Mouse (Mus musculus) embryonic facial prominence, embryonic 13.5 days (tissue): ENCODE measurements around the gene Slc2a2. TPM values are rescaled to one million over a fixed set of nuclear protein-coding genes. Genes with fewer than 3 reads are reported as not detected.

ENCODE experiments used
- ATAC-seq: fragments of 200-750 bp; cut with Nextera tagmentation; 2 replicates; pipeline ENCODE4 v1.8.0; 2017; ENCODE audit warnings: low read depth; ENCODE audit not compliant: insufficient number of reproducible peaks, insufficient read depth, low FRiP score, low TSS enrichment
- H3K27ac ChIP-seq: fragments of 300-500 bp; sonication (generic); 2 replicates; pipeline ENCODE4 v1.5.1; 2015; ENCODE audit warnings: moderate library complexity, mild to moderate bottlenecking, inconsistent platforms
- H3K27me3 ChIP-seq: fragments of 300-500 bp; sonication (generic); 2 replicates; pipeline ENCODE4 v1.6.1; 2015; ENCODE audit warnings: mild to moderate bottlenecking, inconsistent platforms
- H3K36me3 ChIP-seq: fragments of 300-500 bp; sonication (generic); 2 replicates; pipeline ENCODE4 v1.6.1; 2015; ENCODE audit warnings: mild to moderate bottlenecking, inconsistent platforms
- H3K4me1 ChIP-seq: fragments of 300-500 bp; sonication (generic); 2 replicates; pipeline ENCODE4 v1.6.1; 2015; ENCODE audit warnings: inconsistent platforms
- H3K4me2 ChIP-seq: fragments of 300-500 bp; sonication (generic); 2 replicates; pipeline ENCODE4 v1.6.1; 2015; ENCODE audit warnings: moderate library complexity, mild to moderate bottlenecking, inconsistent platforms
- H3K4me3 ChIP-seq: fragments of 300-500 bp; sonication (generic); 2 replicates; pipeline ENCODE4 v1.5.1; 2015; ENCODE audit warnings: mild to moderate bottlenecking, inconsistent platforms
- H3K9ac ChIP-seq: fragments of 300-500 bp; sonication (generic); 2 replicates; pipeline ENCODE4 v1.6.1; 2015; ENCODE audit warnings: mild to moderate bottlenecking, inconsistent platforms
- H3K9me3 ChIP-seq: fragments of 300-500 bp; sonication (generic); 2 replicates; pipeline ENCODE4 v1.6.1; 2016; ENCODE audit warnings: inconsistent platforms
- WGBS: fragments of 180-500 bp; shearing (Covaris S2); methylation state at CpG from one replicate; pipeline ENCODE4 v1.1.7; 2015; ENCODE audit warnings: mixed read lengths; 5-methylcytosine and 5-hydroxymethylcytosine counted together
- polyA plus RNA-seq: library from polyadenylated mRNA; unstranded; fragments of >200 nt; fragmentation: Nextera tagmentation; extraction: Ambion mirVana; gene quantifications from 2 replicates; pipeline ENCODE4 v1.2.1, GENCODE M21; 2015

Slc2a2 gene
- polyA plus RNA-seq, 1 experiment from 2014 or later: 0.07 TPM

DNA sequence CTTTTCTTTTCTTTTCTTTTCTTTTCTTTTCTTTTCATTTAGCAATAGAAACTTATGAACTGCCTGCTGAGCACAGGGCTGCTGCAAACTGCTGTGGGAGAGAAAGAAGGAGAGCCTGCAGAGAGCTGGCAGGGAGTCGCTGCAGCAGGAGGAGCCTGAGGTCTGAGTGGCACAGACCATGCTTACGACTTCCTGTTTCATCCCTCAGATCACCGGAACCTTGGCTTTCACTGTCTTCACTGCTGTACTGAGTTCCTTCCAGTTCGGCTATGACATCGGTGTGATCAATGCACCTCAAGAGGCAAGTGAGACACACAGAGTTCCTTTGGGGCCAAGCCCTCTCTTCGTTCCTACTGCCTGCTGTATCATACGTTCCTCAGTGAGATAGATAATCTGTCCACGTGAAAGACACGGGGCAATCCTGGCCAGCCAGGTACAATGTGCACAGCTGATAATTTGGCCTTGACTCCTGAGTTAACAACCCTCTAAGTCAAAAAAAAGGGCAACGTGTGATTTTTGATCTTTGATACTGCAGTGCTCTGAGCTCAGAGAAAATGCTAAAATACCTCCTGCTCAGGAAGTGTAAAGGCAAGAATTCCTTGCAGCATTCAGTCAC lies 7.9 kb downstream of the Slc2a2 start:
- no peak overlapping the region for H3K4me2 ChIP-seq
- H3K27ac ChIP-seq: no peak overlapping the region
- 65% methylated on average over 10 of the region's 10 CpGs for WGBS
- ATAC-seq: no peak
- H3K9me3 ChIP-seq: no peaks in the 10 kb centered on the region
- no peaks in the 10 kb centered on the region for H3K36me3 ChIP-seq
- no peak overlapping the region for H3K4me3 ChIP-seq
- H3K9ac ChIP-seq: no peak overlapping the region
- no peaks in the 10 kb centered on the region for H3K4me1 ChIP-seq
- no peaks in the 10 kb centered on the region for H3K27me3 ChIP-seq

DNA sequence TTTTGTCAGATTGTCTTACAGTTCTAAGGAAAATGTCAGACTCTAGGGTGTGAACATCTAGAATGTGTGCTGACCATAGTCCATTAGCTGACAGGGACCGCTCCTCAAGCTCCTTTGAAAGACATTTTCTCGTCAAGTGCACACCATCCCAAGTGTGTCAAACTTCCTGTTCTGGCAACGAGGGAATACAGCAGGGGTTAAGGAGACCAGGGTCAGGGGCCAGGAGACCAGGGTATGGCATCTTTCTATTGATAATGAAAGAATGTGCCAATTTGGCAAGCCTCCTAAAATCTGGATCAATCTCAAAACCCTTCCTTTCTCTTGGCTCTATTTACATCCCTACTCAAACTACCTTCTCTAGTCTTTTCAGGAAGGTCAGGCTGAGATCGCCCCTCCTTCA lies 9.0 kb downstream of the Slc2a2 start:
- ATAC-seq: no peak
- H3K9me3 ChIP-seq: no peaks in the 10 kb centered on the region
- H3K27ac ChIP-seq: no peak overlapping the region
- WGBS: 78% methylated on average over 4 of the region's 4 CpGs
- H3K9ac ChIP-seq: no peak overlapping the region
- no peak overlapping the region for H3K4me2 ChIP-seq
- H3K4me1 ChIP-seq: no peaks in the 10 kb centered on the region
- H3K36me3 ChIP-seq: no peaks in the 10 kb centered on the region
- no peaks in the 10 kb centered on the region for H3K27me3 ChIP-seq
- no peak overlapping the region for H3K4me3 ChIP-seq

DNA sequence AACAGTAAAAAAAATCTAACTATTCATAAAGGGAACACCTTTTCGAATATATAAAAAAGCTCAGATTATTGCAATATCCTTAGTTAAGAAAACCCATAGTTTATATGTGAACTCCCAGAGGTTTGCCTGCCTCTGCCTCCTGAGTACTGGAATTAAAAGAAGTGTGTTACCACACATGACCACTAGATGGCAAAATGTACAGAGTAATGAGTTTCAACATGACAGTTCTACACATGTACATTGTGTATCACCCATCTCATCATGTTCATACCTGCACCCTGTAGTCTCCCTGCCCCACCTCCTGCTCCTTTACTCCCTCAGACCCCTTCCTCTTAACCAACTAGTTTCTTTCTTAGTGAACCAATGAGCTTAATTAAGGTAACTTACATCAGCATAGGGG lies 12.0 kb downstream of the Slc2a2 start:
- 77% methylated on average over 1 of the region's 1 CpGs for WGBS
- H3K9ac ChIP-seq: no peak overlapping the region
- no peak overlapping the region for H3K4me3 ChIP-seq
- H3K27me3 ChIP-seq: no peaks in the 10 kb centered on the region
- ATAC-seq: no peak
- no peaks in the 10 kb centered on the region for H3K36me3 ChIP-seq
- H3K9me3 ChIP-seq: no peaks in the 10 kb centered on the region
- no peaks in the 10 kb centered on the region for H3K4me1 ChIP-seq
- H3K27ac ChIP-seq: no peak overlapping the region
- H3K4me2 ChIP-seq: no peak overlapping the region

DNA sequence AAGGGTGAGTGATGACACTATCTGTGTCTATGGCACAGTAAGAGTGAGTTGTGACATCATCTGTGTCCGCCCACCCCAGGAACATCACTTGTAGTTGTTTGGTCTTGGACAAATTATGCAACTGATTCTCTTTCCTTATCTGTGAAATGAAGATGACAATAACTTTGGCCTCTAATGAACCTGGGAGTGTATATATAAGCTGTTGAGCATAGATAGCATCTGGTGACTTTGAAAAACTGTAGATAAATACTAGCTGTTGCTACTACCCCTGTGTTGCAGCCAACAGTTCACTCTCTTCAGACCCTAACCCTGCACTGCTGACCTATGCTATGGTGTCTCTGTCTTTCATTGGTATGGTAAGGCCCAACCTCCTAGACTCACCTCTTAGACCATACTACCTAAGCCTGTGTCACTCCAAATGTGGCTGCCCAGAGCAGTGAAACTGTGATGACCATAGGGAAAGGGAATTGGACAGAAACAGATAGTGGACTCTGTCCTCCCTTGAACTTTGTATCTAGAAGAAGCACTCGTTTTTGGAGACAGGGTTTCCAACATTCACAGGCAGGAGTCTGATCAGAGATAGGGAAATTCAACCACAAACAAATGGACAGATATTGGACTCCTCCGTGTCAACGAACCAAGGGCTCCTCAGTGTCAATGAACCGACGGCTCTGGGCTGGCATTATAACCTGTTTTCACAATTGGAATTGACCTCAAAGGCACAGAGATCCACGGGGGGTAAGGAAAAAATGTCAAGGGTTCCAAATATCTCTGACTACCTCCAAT lies 16.4 kb downstream of the Slc2a2 start:
- H3K27ac ChIP-seq: no peak overlapping the region
- 71% methylated on average over 7 of the region's 7 CpGs for WGBS
- no peak overlapping the region for H3K4me3 ChIP-seq
- no peaks in the 10 kb centered on the region for H3K36me3 ChIP-seq
- ATAC-seq: no peak
- no peak overlapping the region for H3K9ac ChIP-seq
- H3K4me1 ChIP-seq: no peaks in the 10 kb centered on the region
- H3K4me2 ChIP-seq: no peak overlapping the region
- H3K27me3 ChIP-seq: no peaks in the 10 kb centered on the region
- H3K9me3 ChIP-seq: no peaks in the 10 kb centered on the region

DNA sequence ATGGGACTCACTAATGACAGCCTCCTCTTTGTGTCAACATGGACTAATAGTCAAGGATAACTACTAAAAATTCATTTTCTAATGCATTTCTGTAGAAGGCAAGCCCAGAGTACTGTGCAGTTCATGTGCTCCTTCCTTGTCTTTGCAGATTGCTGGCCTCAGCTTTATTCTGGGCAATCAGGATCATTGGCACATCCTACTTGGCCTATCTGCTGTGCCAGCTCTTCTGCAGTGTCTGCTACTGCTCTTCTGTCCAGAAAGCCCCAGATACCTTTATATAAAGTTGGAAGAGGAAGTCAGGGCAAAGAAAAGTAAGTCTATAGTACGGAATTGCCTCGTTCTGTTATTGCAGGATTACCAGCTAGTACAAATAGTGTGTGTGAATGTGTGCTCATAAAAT lies 20.8 kb downstream of the Slc2a2 start:
- no peak for ATAC-seq
- Histone ChIP-seq H3K36me3 (no peaks in the 10 kb centered on the region), H3K9me3 (no peaks in the 10 kb centered on the region), H3K9ac (no peak overlapping the region), H3K27ac (no peak overlapping the region), H3K4me2 (no peak overlapping the region), H3K27me3 (no peaks in the 10 kb centered on the region), H3K4me1 (no peaks in the 10 kb centered on the region), H3K4me3 (no peak overlapping the region)
- 91% methylated on average over 2 of the region's 2 CpGs for WGBS

DNA sequence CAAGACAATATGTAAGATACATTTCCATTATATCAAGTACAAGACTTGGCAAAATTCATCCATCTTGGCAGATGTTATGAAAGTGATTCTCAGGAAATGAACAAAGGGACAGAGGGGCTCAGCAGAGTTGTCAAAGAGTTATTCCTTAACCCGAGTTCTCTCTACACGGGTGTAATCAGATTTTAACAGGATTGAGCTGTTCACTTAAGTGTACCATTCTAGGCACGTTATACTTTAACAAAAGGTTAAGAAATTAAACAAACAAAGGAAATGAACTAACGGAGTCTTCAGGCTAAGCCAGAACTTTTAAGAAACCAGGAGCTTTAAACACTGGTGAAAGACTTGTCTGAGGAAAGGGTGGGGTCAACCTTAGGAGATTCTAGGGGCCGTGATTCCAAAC lies 23.5 kb downstream of the Slc2a2 start:
- Histone ChIP-seq H3K9ac (no peak overlapping the region), H3K9me3 (no peaks in the 10 kb centered on the region), H3K4me1 (no peaks in the 10 kb centered on the region), H3K27me3 (no peaks in the 10 kb centered on the region), H3K4me3 (no peak overlapping the region), H3K4me2 (no peak overlapping the region), H3K36me3 (no peaks in the 10 kb centered on the region), H3K27ac (no peak overlapping the region)
- no peak for ATAC-seq
- 67% methylated on average over 5 of the region's 5 CpGs for WGBS

DNA sequence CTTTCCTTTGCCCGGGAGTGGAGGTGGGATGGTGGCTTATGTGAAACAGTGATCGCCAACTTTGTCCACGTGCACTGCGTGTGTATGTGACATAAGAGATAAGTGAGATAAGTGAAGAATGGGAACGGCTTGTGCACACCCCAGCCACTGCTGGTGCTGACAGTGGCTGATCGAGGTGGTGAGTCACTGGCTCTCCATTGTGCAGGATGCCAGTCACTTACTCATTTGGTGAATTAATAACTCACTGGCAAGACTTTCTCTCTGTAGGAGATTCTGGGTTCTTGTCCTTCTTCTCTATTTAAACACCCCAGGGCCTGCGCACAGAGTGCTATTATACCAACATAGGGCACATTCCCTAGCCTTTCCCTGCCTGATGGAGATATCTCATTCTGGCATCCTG lies 24.1 kb downstream of the Slc2a2 start:
- Histone ChIP-seq H3K27ac (no peak overlapping the region), H3K4me3 (no peak overlapping the region), H3K9ac (no peak overlapping the region), H3K27me3 (no peaks in the 10 kb centered on the region), H3K36me3 (no peaks in the 10 kb centered on the region), H3K4me1 (no peaks in the 10 kb centered on the region), H3K9me3 (no peaks in the 10 kb centered on the region), H3K4me2 (no peak overlapping the region)
- no peak for ATAC-seq
- WGBS: 90% methylated on average over 7 of the region's 7 CpGs

DNA sequence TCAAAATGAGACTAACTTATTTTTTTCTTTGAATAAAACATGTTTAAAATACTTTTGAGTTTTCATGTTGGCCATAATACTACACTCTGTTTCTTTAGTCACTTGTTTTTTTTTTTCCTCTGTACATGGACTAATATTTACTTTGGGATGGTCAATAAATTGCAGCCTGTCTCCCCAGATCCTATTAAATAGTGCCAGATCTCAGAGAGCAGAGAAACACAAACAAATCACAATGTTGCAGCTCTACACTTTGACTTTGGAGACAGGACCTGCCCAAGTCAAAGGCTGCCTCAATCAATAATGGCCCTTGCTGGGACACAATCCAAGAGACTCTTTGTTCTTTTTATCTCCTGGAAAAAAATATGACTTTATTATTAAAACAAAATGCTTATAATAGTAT lies 24.8 kb downstream of the Slc2a2 start:
- Histone ChIP-seq H3K27ac (no peak overlapping the region), H3K36me3 (no peaks in the 10 kb centered on the region), H3K4me3 (no peak overlapping the region), H3K4me2 (no peak overlapping the region), H3K9me3 (no peaks in the 10 kb centered on the region), H3K27me3 (no peaks in the 10 kb centered on the region), H3K9ac (no peak overlapping the region), H3K4me1 (no peaks in the 10 kb centered on the region)
- no peak for ATAC-seq

DNA sequence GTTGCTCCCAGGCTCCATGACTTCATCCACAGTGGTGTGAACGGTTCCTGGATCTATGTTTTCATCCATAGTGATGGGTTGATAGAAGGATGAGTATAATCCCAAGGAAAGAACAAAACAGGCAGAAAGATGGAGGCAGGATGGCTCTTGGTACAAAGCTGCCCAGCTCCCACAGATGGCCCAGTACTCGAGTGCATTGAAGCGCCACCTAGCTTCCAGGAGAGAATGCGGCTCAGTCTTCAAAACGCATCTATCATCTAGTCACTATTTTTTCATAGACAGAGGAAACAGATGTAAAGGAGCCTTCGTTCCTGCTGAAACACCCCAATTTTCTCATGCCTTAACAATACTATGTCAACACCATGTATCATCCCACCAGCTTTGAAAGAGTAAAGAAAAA lies 25.8 kb downstream of the Slc2a2 start:
- Histone ChIP-seq H3K4me2 (no peak overlapping the region), H3K36me3 (no peaks in the 10 kb centered on the region), H3K9me3 (no peaks in the 10 kb centered on the region), H3K27me3 (no peaks in the 10 kb centered on the region), H3K9ac (no peak overlapping the region), H3K4me1 (no peaks in the 10 kb centered on the region), H3K4me3 (no peak overlapping the region), H3K27ac (no peak overlapping the region)
- no peak for ATAC-seq
- WGBS: 69% methylated on average over 6 of the region's 6 CpGs

DNA sequence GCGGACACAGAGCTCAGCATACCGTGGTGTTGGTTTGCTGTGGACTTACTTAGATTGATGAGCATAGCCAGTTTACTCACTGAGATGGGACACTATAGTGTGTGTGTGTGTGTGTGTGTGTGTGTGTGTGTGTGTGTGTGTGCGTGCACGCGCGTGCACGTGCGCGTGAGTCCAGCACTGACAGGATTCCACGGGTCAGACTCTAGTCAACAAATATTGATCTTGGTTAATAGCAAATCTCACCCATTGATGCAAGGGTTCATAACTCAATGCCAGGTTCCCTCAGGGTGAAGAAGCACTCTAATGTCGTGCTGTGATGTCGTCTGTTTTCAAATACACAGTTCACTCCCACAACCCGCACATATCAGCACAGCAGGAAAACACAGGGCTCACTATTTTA lies 27.5 kb downstream of the Slc2a2 start:
- no peak for ATAC-seq
- 91% methylated on average over 13 of the region's 13 CpGs for WGBS
- H3K9me3 ChIP-seq: no peaks in the 10 kb centered on the region

DNA sequence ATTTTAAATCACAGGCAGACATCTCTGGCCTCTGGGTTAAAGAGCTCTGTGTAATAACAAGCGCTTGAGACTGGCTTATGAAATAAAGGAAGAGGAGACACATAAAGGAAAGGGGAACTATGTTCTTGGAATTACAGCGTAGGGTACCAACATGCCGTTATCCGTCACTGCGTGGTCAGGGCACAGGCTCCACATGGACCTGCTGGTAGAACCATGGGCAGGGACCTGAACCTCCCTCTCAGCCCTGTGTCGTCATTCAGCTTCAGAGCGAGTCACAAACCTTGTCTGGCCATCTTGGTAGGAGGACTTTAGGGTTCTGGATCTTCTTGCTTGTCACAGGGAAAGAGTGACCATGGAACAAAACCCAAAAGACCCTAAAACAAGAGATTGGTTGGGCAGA lies 28.7 kb downstream of the Slc2a2 start:
- Histone ChIP-seq H3K4me3 (no peak overlapping the region), H3K4me2 (no peak overlapping the region), H3K36me3 (no peaks in the 10 kb centered on the region), H3K27me3 (no peaks in the 10 kb centered on the region), H3K9ac (no peak overlapping the region), H3K4me1 (no peaks in the 10 kb centered on the region), H3K27ac (no peak overlapping the region), H3K9me3 (no peaks in the 10 kb centered on the region)
- no peak for ATAC-seq
- WGBS: 94% methylated on average over 7 of the region's 7 CpGs

More for the DNA sequence above, 27.5 kb downstream of the Slc2a2 start:
- no peaks in the 10 kb centered on the region for H3K36me3 ChIP-seq
- no peak overlapping the region for H3K4me3 ChIP-seq
- no peak overlapping the region for H3K9ac ChIP-seq
- H3K4me2 ChIP-seq: no peak overlapping the region
- no peaks in the 10 kb centered on the region for H3K4me1 ChIP-seq
- H3K27me3 ChIP-seq: no peaks in the 10 kb centered on the region
- no peak overlapping the region for H3K27ac ChIP-seq

DNA sequence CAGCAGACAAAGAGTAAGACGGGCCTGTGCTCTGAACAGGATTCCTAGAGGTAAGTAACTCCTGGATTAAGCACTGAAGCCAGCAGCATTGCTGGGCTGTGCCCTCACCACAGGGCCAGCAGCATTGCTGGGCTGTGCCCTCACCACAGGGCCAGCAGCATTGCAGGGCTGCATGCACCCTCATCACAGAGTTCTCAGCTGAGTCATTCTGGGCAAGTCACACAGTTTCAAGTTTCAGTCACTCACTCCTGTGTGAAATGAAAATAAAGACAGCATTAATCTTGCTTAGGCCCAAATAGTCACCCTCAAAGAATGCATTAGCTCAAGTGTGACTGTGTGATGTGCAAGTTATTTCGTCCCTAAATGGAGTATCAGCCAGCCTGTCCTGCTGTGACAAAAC lies 37.0 kb downstream of the Slc2a2 start:
- WGBS: 77% methylated on average over 2 of the region's 2 CpGs
- Histone ChIP-seq H3K9me3 (0 out of 2 replicates have a peak, but pooled peaks cover 4% of the 10 kb centered on the region), H3K36me3 (no peaks in the 10 kb centered on the region), H3K9ac (no peak overlapping the region), H3K27me3 (no peaks in the 10 kb centered on the region), H3K27ac (no peak overlapping the region), H3K4me3 (no peak overlapping the region), H3K4me2 (no peak overlapping the region), H3K4me1 (no peaks in the 10 kb centered on the region)
- no peak for ATAC-seq
